Mouse (Mus musculus) megakaryocyte, embryonic 14.5 days (primary cell): ENCODE data around the gene Lemd1.

ENCODE experiments used
- FLI1 ChIP-seq: IDR thresholded peaks from 2 replicates; pipeline ENCODE4 v1.6.1; 2012; ENCODE audit warnings: low read length, inconsistent platforms, mixed read lengths
- GATA1 ChIP-seq: IDR thresholded peaks from 3 replicates; pipeline ENCODE4 v1.6.1; 2012; ENCODE audit warnings: mixed read lengths, low read length, inconsistent platforms, borderline replicate concordance

DNA sequence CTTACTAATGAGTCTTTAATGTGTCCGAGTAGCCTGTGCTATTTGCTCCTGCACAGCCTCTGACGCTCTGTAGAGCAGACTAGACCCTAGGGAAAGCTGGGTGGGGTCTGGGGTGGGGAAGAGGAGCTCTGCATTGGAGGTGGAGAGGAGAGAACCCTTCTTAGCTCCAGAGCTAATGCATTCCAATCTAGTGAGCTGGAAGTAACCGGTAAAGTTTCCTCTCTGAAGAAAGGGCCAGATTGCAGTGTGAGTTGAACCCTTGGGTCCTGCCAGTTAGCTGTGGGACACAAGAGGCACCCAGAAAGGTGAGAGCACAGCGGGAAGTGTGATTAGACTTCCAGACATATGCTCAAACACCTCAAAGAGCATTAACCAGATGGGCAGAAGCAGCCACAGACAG is 100.5 kb downstream of the Lemd1 start:
- TF ChIP-seq GATA1 (no peak), FLI1 (no peak)
